Mouse (Mus musculus) forebrain, postnatal 0 days (tissue): ENCODE data around the gene Commd7. TPM values are rescaled to one million over a fixed set of nuclear protein-coding genes. Genes with fewer than 3 reads are reported as not detected.
A peak's percentile ranks its signal among the peaks of the same experiment; 100 is the strongest.

Experiments used
- ATAC-seq: fragments of 200-750 bp; cut with Nextera tagmentation; 2 replicates; pipeline ENCODE4 v1.8.0; 2017; ENCODE audit warnings: mild to moderate bottlenecking, moderate library complexity
- DNase-seq: peaks from one replicate; pipeline ENCODE4 v3.0.0-alpha.2; 2015
- H3K27ac ChIP-seq: fragments of 300-500 bp; sonication (generic); 2 replicates; pipeline ENCODE4 v1.5.1; 2014; ENCODE audit warnings: low read depth, mild to moderate bottlenecking, antibody characterized with exemption, low read length, moderate library complexity, mixed read lengths
- H3K27me3 ChIP-seq: fragments of 300-500 bp; sonication (generic); 2 replicates; pipeline ENCODE4 v1.6.1; 2014; ENCODE audit warnings: mild to moderate bottlenecking, low read length, mixed read lengths; ENCODE audit not compliant: insufficient read depth
- H3K36me3 ChIP-seq: fragments of 300-500 bp; sonication (generic); 2 replicates; pipeline ENCODE4 v1.6.1; 2014; ENCODE audit warnings: mild to moderate bottlenecking, moderate library complexity; ENCODE audit not compliant: insufficient read depth
- H3K4me1 ChIP-seq: fragments of 300-500 bp; sonication (generic); 2 replicates; pipeline ENCODE4 v1.6.1; 2014; ENCODE audit warnings: antibody characterized with exemption; ENCODE audit not compliant: insufficient read depth
- H3K4me2 ChIP-seq: fragments of 300-500 bp; sonication (generic); 2 replicates; pipeline ENCODE4 v1.6.1; 2014; ENCODE audit warnings: low read depth, mild to moderate bottlenecking, moderate library complexity
- H3K4me3 ChIP-seq: fragments of 300-500 bp; sonication (generic); 2 replicates; pipeline ENCODE4 v1.5.1; 2014; ENCODE audit warnings: low read depth, low read length, mixed read lengths
- H3K9ac ChIP-seq: fragments of 300-500 bp; sonication (generic); 2 replicates; pipeline ENCODE4 v1.6.1; 2014; ENCODE audit warnings: mild to moderate bottlenecking
- H3K9me3 ChIP-seq: fragments of 300-500 bp; sonication (generic); 2 replicates; pipeline ENCODE4 v1.6.1; 2016; ENCODE audit warnings: low read length
- CTCF ChIP-seq: sonication (generic); IDR thresholded peaks from 2 replicates; pipeline ENCODE4 v1.5.1; 2016; ENCODE audit warnings: antibody characterized with exemption, control low read depth, low read depth
- WGBS: fragments of 180-500 bp; shearing (Covaris S2); extraction: QIAGEN DNeasy Blood & Tissue Kit; methylation state at CpG from one replicate; pipeline ENCODE4 v1.1.7; 2014; 5-methylcytosine and 5-hydroxymethylcytosine counted together
- polyA plus RNA-seq: library from polyadenylated mRNA; unstranded; fragments of >200 nt; fragmentation: Nextera tagmentation; extraction: Ambion mirVana; gene quantifications from 2 replicates; pipeline ENCODE4 v1.2.1, GENCODE M21; 2015
- total RNA-seq: library from RNA; depleted of rRNA; stranded (reverse); fragments of >200 nt; gene quantifications from 2 replicates; pipeline ENCODE4 v1.2.3, GENCODE M21; 2014

Commd7 gene
- total and polyA plus RNA-seq, 2 experiments from 2014 or later: 46.4 to 116 TPM

- Histone ChIP-seq H3K9ac (no peak overlapping the region), H3K9me3 (no peaks in the 10 kb centered on the region), H3K4me1 (no peaks in the 10 kb centered on the region), H3K27me3 (no peaks in the 10 kb centered on the region), H3K4me2 (no peak overlapping the region), H3K27ac (peak overlapping the region; percentile 45; the same call in 1 of the 2 replicates), H3K4me3 (no peak overlapping the region), H3K36me3 (no peaks in the 10 kb centered on the region)
- WGBS: 36% methylated on average over 15 of the region's 16 CpGs
- peak; percentile 47 for DNase-seq
- 0 out of 2 replicates have a peak, but pooled peaks have one; percentile 3 for TF ChIP-seq CTCF
- ATAC-seq: peak; percentile 72
Measured at GRCm38 (mm10) chr2:153600667-153601648, 31.6 kb downstream of the Commd7 start.

GRCm38 (mm10) chr2:153600021-153600666 lies 32.4 kb downstream of the Commd7 start:
- Histone ChIP-seq H3K36me3 (no peaks in the 10 kb centered on the region), H3K4me3 (no peak overlapping the region), H3K9ac (no peak overlapping the region), H3K27me3 (no peaks in the 10 kb centered on the region), H3K9me3 (no peaks in the 10 kb centered on the region), H3K4me1 (no peaks in the 10 kb centered on the region), H3K4me2 (no peak overlapping the region), H3K27ac (peak overlapping the region; percentile 45; the same call in 1 of the 2 replicates)
- peak; percentile 77 for ATAC-seq
- peak; percentile 56 for TF ChIP-seq CTCF
- 41% methylated on average over 6 of the region's 6 CpGs for WGBS
- peak; percentile 47 for DNase-seq

GRCm38 (mm10) chr2:153597626-153598025 lies 35.0 kb downstream of the Commd7 start:
- no peak overlapping the region for H3K27ac ChIP-seq
- no peak overlapping the region for H3K4me3 ChIP-seq
- H3K9ac ChIP-seq: no peak overlapping the region
- ATAC-seq (no peak), DNase-seq (no peak)
- WGBS: 88% methylated on average over 4 of the region's 4 CpGs
- no peaks in the 10 kb centered on the region; the same call in 1 of the 2 replicates for H3K4me1 ChIP-seq
- H3K9me3 ChIP-seq: no peaks in the 10 kb centered on the region
- TF ChIP-seq CTCF: no peak
- H3K27me3 ChIP-seq: no peaks in the 10 kb centered on the region
- H3K4me2 ChIP-seq: no peak overlapping the region
- H3K36me3 ChIP-seq: no peaks in the 10 kb centered on the region

GRCm38 (mm10) chr2:153597014-153597413 lies 35.6 kb downstream of the Commd7 start:
- WGBS: 68% methylated on average over 3 of the region's 3 CpGs
- TF ChIP-seq CTCF: no peak
- no peaks in the 10 kb centered on the region; the same call in 1 of the 2 replicates for H3K4me1 ChIP-seq

GRCm38 (mm10) chr2:153594998-153595397 lies 37.6 kb downstream of the Commd7 start:
- no peak overlapping the region for H3K9ac ChIP-seq
- no peaks in the 10 kb centered on the region for H3K36me3 ChIP-seq
- H3K4me2 ChIP-seq: no peak overlapping the region
- no peak for DNase-seq
- H3K4me3 ChIP-seq: no peak overlapping the region
- H3K27me3 ChIP-seq: no peaks in the 10 kb centered on the region
- no peaks in the 10 kb centered on the region for H3K9me3 ChIP-seq
- no peak overlapping the region for H3K27ac ChIP-seq
- no peak for TF ChIP-seq CTCF
- H3K4me1 ChIP-seq: no peaks in the 10 kb centered on the region; the same call in 1 of the 2 replicates
- 53% methylated on average over 4 of the region's 4 CpGs for WGBS
- no peak for ATAC-seq

More at GRCm38 (mm10) chr2:153597014-153597413, 35.6 kb downstream of the Commd7 start:
- Histone ChIP-seq H3K4me3 (no peak overlapping the region), H3K27me3 (no peaks in the 10 kb centered on the region), H3K36me3 (no peaks in the 10 kb centered on the region), H3K9ac (no peak overlapping the region), H3K27ac (no peak overlapping the region), H3K4me2 (no peak overlapping the region), H3K9me3 (no peaks in the 10 kb centered on the region)
- DNase-seq (no peak), ATAC-seq (no peak)

GRCm38 (mm10) chr2:153593186-153593585 lies 39.4 kb downstream of the Commd7 start:
- Histone ChIP-seq H3K27ac (no peak overlapping the region), H3K27me3 (no peaks in the 10 kb centered on the region), H3K36me3 (no peaks in the 10 kb centered on the region), H3K4me3 (no peak overlapping the region), H3K9me3 (no peaks in the 10 kb centered on the region), H3K4me2 (no peak overlapping the region), H3K4me1 (no peaks in the 10 kb centered on the region; the same call in 1 of the 2 replicates), H3K9ac (no peak overlapping the region)
- ATAC-seq (peak; percentile 87), DNase-seq (peak; percentile 59)
- 24% methylated on average over 9 of the region's 9 CpGs for WGBS
- TF ChIP-seq CTCF: no peak
